Mouse (Mus musculus): ENCODE measurements around the gene AI481877. TPM values are rescaled to one million over a fixed set of nuclear protein-coding genes. Genes with fewer than 3 reads are reported as not detected.

Gene AI481877
- total and polyA plus RNA-seq, 3 experiments: not detected

- H3K9ac ChIP-seq (ENCODE audit: insufficient read depth, low read depth): no peak overlapping the region
- no peaks in the 10 kb centered on the region for H3K27me3 ChIP-seq (replicated peaks)
- H3K4me1 ChIP-seq (ENCODE audit: control insufficient read depth in 1 of 2, insufficient read depth in 2 of 2): no peaks in the 10 kb centered on the region
- no peak overlapping the region for H3K4me2 ChIP-seq (ENCODE audit: insufficient read depth, low read depth, poor library complexity, severe bottlenecking)
- DNase-seq (ENCODE audit: extremely low read depth): no peak
- H3K36me3 ChIP-seq (replicated peaks in 1 of 2; ENCODE audit: control insufficient read depth in 1 of 2, insufficient read depth in 1 of 2, low read length in 1 of 2): no peaks in the 10 kb centered on the region
- TF ChIP-seq ZMIZ1 (IDR thresholded peaks at IDR 0.05; ENCODE audit: low read depth, low read length) (no peak), MAFK (IDR thresholded peaks at IDR 0.05; ENCODE audit: insufficient replicate concordance, low read length) (peak; percentile 81), NELFE (IDR thresholded peaks at IDR 0.05; ENCODE audit: low read depth, low read length) (no peak)
- no peaks in the 10 kb centered on the region for H3K79me2 ChIP-seq (replicated peaks; ENCODE audit: control insufficient read depth, extremely low read depth, insufficient read depth, poor library complexity, severe bottlenecking)
- dilution Hi-C loops (cut with MboI; ENCODE audit: extremely low pct_ligation_motif_present, extremely low pct_unique_long_range_greater_than_20kb, low sequenced_read_pairs) (no loop called here), in situ Hi-C loops (cut with MboI; ENCODE audit: low pct_ligation_motif_present, low pct_unique_long_range_greater_than_20kb, low sequenced_read_pairs) (no loop called here)
- no peak overlapping the region for H3K27ac ChIP-seq (ENCODE audit: insufficient read depth, low read depth)
- no peak overlapping the region for H3K4me3 ChIP-seq (replicated peaks in 1 of 3; ENCODE audit: low read depth in 2 of 3, low read length in 2 of 3, poor library complexity in 1 of 3)
- H3K9me3 ChIP-seq (replicated peaks; ENCODE audit: low read length): no peaks in the 10 kb centered on the region
These were observed 80.9 kb downstream of the AI481877 start for GRCm38 (mm10) chr4:59057929-59058328.

- no peak overlapping the region for H3K27ac ChIP-seq (ENCODE audit: insufficient read depth, low read depth)
- in situ Hi-C loops (cut with MboI; ENCODE audit: low pct_ligation_motif_present, low pct_unique_long_range_greater_than_20kb, low sequenced_read_pairs): no loop called here
- dilution Hi-C loops (cut with MboI; ENCODE audit: extremely low pct_ligation_motif_present, extremely low pct_unique_long_range_greater_than_20kb, low sequenced_read_pairs): no loop called here
These were observed 87.7 kb downstream of the AI481877 start for GRCm38 (mm10) chr4:59051081-59051480.

GRCm38 (mm10) chr4:59047222-59047621 lies 91.6 kb downstream of the AI481877 start:
- no peak overlapping the region for H3K27ac ChIP-seq (ENCODE audit: insufficient read depth, low read depth)
- H3K9ac ChIP-seq (ENCODE audit: insufficient read depth, low read depth): no peak overlapping the region
- no peaks in the 10 kb centered on the region for H3K4me1 ChIP-seq (ENCODE audit: control insufficient read depth in 1 of 2, insufficient read depth in 2 of 2)
- H3K4me2 ChIP-seq (ENCODE audit: insufficient read depth, low read depth, poor library complexity, severe bottlenecking): no peak overlapping the region
- H3K4me3 ChIP-seq (replicated peaks in 1 of 3; ENCODE audit: low read depth in 2 of 3, low read length in 2 of 3, poor library complexity in 1 of 3): no peak overlapping the region
- peaks cover under 1 to 8% of the 10 kb centered on the region in 2 experiments for H3K36me3 ChIP-seq (replicated peaks in 1 of 2; ENCODE audit: control insufficient read depth in 1 of 2, insufficient read depth in 1 of 2, low read length in 1 of 2)
- no peaks in the 10 kb centered on the region for H3K79me2 ChIP-seq (replicated peaks; ENCODE audit: control insufficient read depth, extremely low read depth, insufficient read depth, poor library complexity, severe bottlenecking)
- H3K27me3 ChIP-seq (replicated peaks): no peaks in the 10 kb centered on the region
- in situ Hi-C loops (cut with MboI; ENCODE audit: low pct_ligation_motif_present, low pct_unique_long_range_greater_than_20kb, low sequenced_read_pairs): loop anchor here (10.0 kb wide), 1 partner anchor 52 kb away; the partner anchor contains the start of gene Dnajc25
- dilution Hi-C loops (cut with MboI; ENCODE audit: extremely low pct_ligation_motif_present, extremely low pct_unique_long_range_greater_than_20kb, low sequenced_read_pairs): no loop called here
- TF ChIP-seq CHD2 (IDR thresholded peaks at IDR 0.05; ENCODE audit: low read length) (no peak), MAFK (IDR thresholded peaks at IDR 0.05; ENCODE audit: insufficient replicate concordance, low read length) (no peak), USF2 (conservative IDR thresholded peaks at IDR 0.05; ENCODE audit: low read depth, low read length) (no peak), MEF2A (IDR thresholded peaks at IDR 0.05; ENCODE audit: borderline replicate concordance, low read depth, low read length) (no peak), UBTF (IDR thresholded peaks at IDR 0.05; ENCODE audit: low read depth, low read length) (no peak), MAZ (IDR thresholded peaks at IDR 0.05; ENCODE audit: low read depth, low read length) (no peak), ZKSCAN1 (IDR thresholded peaks at IDR 0.05; ENCODE audit: borderline replicate concordance, low read depth, low read length) (no peak), GABPA (IDR thresholded peaks at IDR 0.05; ENCODE audit: insufficient replicate concordance, low read depth, low read length) (no peak), ETS1 (conservative IDR thresholded peaks at IDR 0.05; ENCODE audit: low read depth, low read length) (no peak), MXI1 (IDR thresholded peaks at IDR 0.05; ENCODE audit: low read depth, low read length) (no peak), ZC3H11A (IDR thresholded peaks at IDR 0.05; ENCODE audit: low read depth, low read length) (no peak), TCF12 (IDR thresholded peaks at IDR 0.05; ENCODE audit: low read depth, low read length) (no peak)
- no peaks in the 10 kb centered on the region for H3K9me3 ChIP-seq (replicated peaks; ENCODE audit: low read length)
- DNase-seq (ENCODE audit: extremely low read depth): no peak

More at GRCm38 (mm10) chr4:59051081-59051480, 87.7 kb downstream of the AI481877 start:
- Histone ChIP-seq H3K4me1 (ENCODE audit: control insufficient read depth in 1 of 2, insufficient read depth in 2 of 2) (no peaks in the 10 kb centered on the region), H3K27me3 (replicated peaks) (no peaks in the 10 kb centered on the region), H3K9me3 (replicated peaks; ENCODE audit: low read length) (no peaks in the 10 kb centered on the region), H3K36me3 (replicated peaks in 1 of 2; ENCODE audit: control insufficient read depth in 1 of 2, insufficient read depth in 1 of 2, low read length in 1 of 2) (no peaks in the 10 kb centered on the region), H3K9ac (ENCODE audit: insufficient read depth, low read depth) (no peak overlapping the region), H3K79me2 (replicated peaks; ENCODE audit: control insufficient read depth, extremely low read depth, insufficient read depth, poor library complexity, severe bottlenecking) (no peaks in the 10 kb centered on the region), H3K4me2 (ENCODE audit: insufficient read depth, low read depth, poor library complexity, severe bottlenecking) (no peak overlapping the region), H3K4me3 (replicated peaks in 1 of 3; ENCODE audit: low read depth in 2 of 3, low read length in 2 of 3, poor library complexity in 1 of 3) (no peak overlapping the region)
- no peak for TF ChIP-seq MXI1 (IDR thresholded peaks at IDR 0.05; ENCODE audit: low read depth, low read length)
- TF ChIP-seq HCFC1 (IDR thresholded peaks at IDR 0.05; ENCODE audit: low read depth, low read length): no peak
- no peak for TF ChIP-seq TCF12 (IDR thresholded peaks at IDR 0.05; ENCODE audit: low read depth, low read length)
- no peak for TF ChIP-seq CHD2 (IDR thresholded peaks at IDR 0.05; ENCODE audit: low read length)
- no peak for TF ChIP-seq RAD21 (IDR thresholded peaks at IDR 0.05; ENCODE audit: low read depth, low read length)
- no peak for TF ChIP-seq USF1 (IDR thresholded peaks at IDR 0.05; ENCODE audit: low read depth, low read length)
- TF ChIP-seq IRF4 (IDR thresholded peaks at IDR 0.05; ENCODE audit: low read depth, low read length): no peak
- TF ChIP-seq CTCF (conservative IDR thresholded peaks at IDR 0.05 in 1 of 2, IDR thresholded peaks at IDR 0.05 in 1 of 2; ENCODE audit: low read depth in 2 of 2, low read length in 2 of 2): no peak
- DNase-seq (ENCODE audit: extremely low read depth): no peak

Data from CH12.LX (cell line).